Mouse (Mus musculus) liver, embryonic 12.5 days (tissue): ENCODE results near the gene Nrn1. TPM values are rescaled to one million over a fixed set of nuclear protein-coding genes. Genes with fewer than 3 reads are reported as not detected.

Experiments
- ATAC-seq: fragments of 200-750 bp; cut with Nextera tagmentation; 2 replicates; pipeline ENCODE4 v1.8.0; 2017; ENCODE audit warnings: moderate number of reproducible peaks, mild to moderate bottlenecking, moderate library complexity
- H3K27ac ChIP-seq: fragments of 300-500 bp; sonication (generic); 2 replicates; pipeline ENCODE4 v1.5.1; 2016; ENCODE audit warnings: mild to moderate bottlenecking
- H3K27me3 ChIP-seq: fragments of 300-500 bp; sonication (generic); replicated peaks from 2 replicates; pipeline ENCODE4 v1.6.1; 2016; ENCODE audit warnings: mild to moderate bottlenecking, moderate library complexity
- H3K36me3 ChIP-seq: fragments of 300-500 bp; sonication (generic); 2 replicates; pipeline ENCODE4 v1.6.1; 2016; ENCODE audit warnings: mild to moderate bottlenecking, moderate library complexity
- H3K4me1 ChIP-seq: fragments of 300-500 bp; sonication (generic); 2 replicates; pipeline ENCODE4 v1.6.1; 2016
- H3K4me2 ChIP-seq: fragments of 300-500 bp; sonication (generic); 2 replicates; pipeline ENCODE4 v1.6.1; 2016; ENCODE audit warnings: mild to moderate bottlenecking, moderate library complexity
- H3K4me3 ChIP-seq: fragments of 300-500 bp; sonication (generic); 2 replicates; pipeline ENCODE4 v1.5.1; 2016; ENCODE audit warnings: mild to moderate bottlenecking, moderate library complexity
- H3K9ac ChIP-seq: fragments of 300-500 bp; sonication (generic); 2 replicates; pipeline ENCODE4 v1.6.1; 2016; ENCODE audit warnings: mild to moderate bottlenecking, moderate library complexity
- H3K9me3 ChIP-seq: fragments of 300-500 bp; sonication (generic); replicated peaks from 2 replicates; pipeline ENCODE4 v1.6.1; 2016; ENCODE audit warnings: mild to moderate bottlenecking, moderate library complexity
- whole genome bisulfite sequencing: fragments of 180-500 bp; shearing (Covaris S2); methylation state at CpG from one replicate; pipeline ENCODE4 v1.1.7; 2016; ENCODE audit not compliant: insufficient replicate concordance; 5-methylcytosine and 5-hydroxymethylcytosine counted together
- polyA plus RNA-seq: library from polyadenylated mRNA; unstranded; fragments of >200 nt; fragmentation: Nextera tagmentation; extraction: Ambion mirVana; gene quantifications from 2 replicates; pipeline ENCODE4 v1.2.1, GENCODE M21; 2016

The Nrn1 gene
- 2.1 and 2.5 TPM in 2 replicates for polyA plus RNA-seq

DNA sequence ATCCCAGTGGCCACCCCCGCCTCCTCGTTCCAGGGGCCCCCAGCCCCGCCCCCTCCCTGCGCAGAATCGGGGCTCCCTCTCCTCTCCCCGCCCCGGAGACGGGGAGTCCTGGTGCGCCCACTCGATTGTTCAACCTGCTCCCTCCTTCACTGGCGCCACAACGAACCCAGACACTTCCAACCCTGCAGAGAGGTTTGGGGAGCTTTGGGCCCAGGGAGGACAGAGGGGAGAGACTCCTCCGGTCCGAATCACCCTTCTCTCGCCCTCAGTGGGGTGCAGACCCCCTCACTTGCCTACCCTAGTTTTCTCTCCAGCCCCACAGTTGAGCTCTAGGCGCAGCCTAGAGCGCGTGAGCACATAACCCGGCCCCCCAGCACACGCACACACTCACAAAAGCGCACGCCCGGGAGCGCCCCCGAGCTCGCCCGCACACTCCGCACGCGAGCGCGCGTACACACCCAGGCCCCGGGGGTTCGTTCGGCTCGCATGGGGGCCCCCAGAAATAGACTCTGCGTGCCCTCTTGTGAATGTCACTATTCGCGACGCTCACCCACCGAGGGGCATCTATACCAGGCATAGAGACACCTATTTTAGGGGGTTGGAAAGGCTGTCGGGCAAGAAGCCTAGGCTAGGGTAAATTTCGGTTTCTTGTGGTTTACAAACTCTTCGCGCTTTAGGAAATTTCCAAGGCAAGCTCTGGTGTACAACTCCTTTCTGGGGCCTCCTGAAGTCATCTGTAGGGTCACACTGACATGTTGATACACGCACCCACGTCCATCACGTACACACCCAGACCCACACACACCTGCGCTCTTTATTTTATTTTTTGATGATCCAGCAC, at the start of gene Nrn1:
TSS of gene Nrn1 (minus strand) at position 401 of the 841 bp plus-strand sequence.
- H3K4me3 ChIP-seq: peak within 1 kb of the TSS; percentile 48
- no peak within 1 kb of the TSS for H3K27ac ChIP-seq
- H3K27me3 ChIP-seq: peaks cover 83% of the 10 kb centered on the region
- H3K9ac ChIP-seq: 0 out of 2 replicates have a peak within 1 kb of the TSS, but pooled peaks have one; percentile 27
- H3K4me2 ChIP-seq: peak within 1 kb of the TSS; percentile 69
- no peaks in the 10 kb centered on the region for H3K36me3 ChIP-seq
- H3K9me3 ChIP-seq: no peaks in the 10 kb centered on the region
- peaks cover 11% of the 10 kb centered on the region; the same call in 1 of the 2 replicates for H3K4me1 ChIP-seq
- ATAC-seq: no peak
- 1% methylated on average over 49 of the region's 50 CpGs for WGBS

DNA sequence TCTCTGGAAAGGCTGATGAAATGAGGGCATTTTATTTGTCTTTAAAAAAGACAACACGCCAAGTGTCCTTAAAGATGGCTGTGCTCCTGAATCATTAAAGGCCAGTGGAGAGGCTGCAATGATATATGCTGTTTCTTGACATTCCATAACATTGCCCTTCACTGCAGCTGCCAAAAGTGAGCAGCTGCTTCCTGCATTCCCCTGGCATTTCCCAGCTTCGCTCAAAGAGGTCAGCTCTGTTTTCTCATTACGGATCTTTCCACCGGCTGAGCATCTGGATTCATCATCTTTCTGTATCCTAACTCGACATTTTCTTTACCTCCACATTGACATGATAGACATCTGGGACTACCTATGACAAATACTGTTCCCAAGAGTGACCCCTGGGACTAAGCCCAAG, 44.7 kb upstream of the Nrn1 start:
- Histone ChIP-seq H3K4me1 (no peaks in the 10 kb centered on the region), H3K9ac (no peak overlapping the region), H3K27me3 (no peaks in the 10 kb centered on the region), H3K36me3 (no peaks in the 10 kb centered on the region), H3K9me3 (no peaks in the 10 kb centered on the region), H3K4me3 (no peak overlapping the region), H3K27ac (no peak overlapping the region), H3K4me2 (no peak overlapping the region)
- ATAC-seq: no peak
- WGBS: 76% methylated on average over 5 of the region's 5 CpGs

DNA sequence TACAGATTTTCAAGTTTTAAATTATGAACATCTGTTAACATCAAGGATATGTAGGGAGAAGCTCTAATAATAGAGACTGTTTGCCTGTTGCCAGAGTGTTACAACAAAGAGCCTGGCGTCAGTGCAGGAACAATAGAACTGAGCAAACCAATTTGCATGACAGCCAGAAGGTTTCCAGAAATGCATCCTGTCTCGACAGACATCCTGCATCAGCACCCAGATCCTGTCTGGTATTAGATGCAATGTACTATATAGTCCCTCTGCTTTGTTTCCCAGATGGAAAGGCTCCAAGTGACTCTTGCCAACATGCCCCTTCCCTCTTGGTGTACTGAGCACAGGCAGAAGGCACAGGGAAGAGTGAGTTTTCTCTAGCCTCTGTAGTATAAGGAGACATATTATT, 31.9 kb upstream of the Nrn1 start:
- Histone ChIP-seq H3K36me3 (no peaks in the 10 kb centered on the region), H3K9ac (no peak overlapping the region), H3K4me1 (no peaks in the 10 kb centered on the region), H3K27ac (no peak overlapping the region), H3K9me3 (no peaks in the 10 kb centered on the region), H3K4me3 (no peak overlapping the region), H3K4me2 (no peak overlapping the region), H3K27me3 (no peaks in the 10 kb centered on the region)
- ATAC-seq: no peak
- WGBS: 43% methylated on average over 2 of the region's 2 CpGs

DNA sequence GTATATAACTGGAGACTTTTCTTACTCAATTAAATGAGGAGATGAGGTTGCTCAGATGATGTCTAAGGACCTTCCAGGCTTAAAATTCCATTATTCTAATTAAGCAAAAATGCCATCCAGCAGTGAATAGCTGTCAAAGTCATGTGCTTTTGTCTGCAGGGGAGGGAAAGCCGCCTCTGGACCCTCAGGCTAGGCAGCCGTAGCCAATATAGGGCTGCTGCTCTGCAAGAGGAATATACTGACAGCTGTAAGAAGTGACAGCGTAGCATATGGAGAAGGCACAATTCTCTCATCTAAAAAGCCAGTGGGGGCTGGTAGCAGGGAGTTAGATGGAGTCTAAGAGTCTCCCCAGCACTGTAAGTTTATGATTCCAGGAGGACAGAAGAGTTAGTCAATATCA, 16.9 kb upstream of the Nrn1 start:
- Histone ChIP-seq H3K9me3 (no peaks in the 10 kb centered on the region), H3K4me3 (no peak overlapping the region), H3K9ac (no peak overlapping the region), H3K4me2 (no peak overlapping the region), H3K36me3 (no peaks in the 10 kb centered on the region), H3K27me3 (no peaks in the 10 kb centered on the region), H3K4me1 (no peaks in the 10 kb centered on the region), H3K27ac (no peak overlapping the region)
- 57% methylated on average over 3 of the region's 3 CpGs for WGBS
- ATAC-seq: no peak

DNA sequence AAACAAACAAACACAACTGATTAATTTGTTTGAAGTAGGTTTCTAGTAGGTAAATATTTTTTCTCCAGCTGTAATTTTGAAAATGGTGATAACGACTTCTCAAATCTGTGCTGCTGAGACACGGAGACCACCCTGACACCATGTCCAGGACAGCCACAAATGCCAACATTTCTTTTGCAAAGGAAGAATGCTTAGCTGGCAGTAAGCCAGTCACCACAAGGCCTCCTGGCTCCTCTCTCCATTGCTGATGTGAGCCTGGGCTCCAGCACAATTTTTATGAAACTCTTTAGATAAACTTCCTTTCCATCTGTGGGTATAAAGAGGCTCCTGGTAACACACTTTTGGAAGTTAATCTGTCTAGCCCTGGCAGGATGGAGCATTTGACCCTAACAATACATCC, 15.1 kb upstream of the Nrn1 start:
- H3K4me3 ChIP-seq: no peak overlapping the region
- H3K27ac ChIP-seq: no peak overlapping the region
- H3K9me3 ChIP-seq: no peaks in the 10 kb centered on the region
- no peaks in the 10 kb centered on the region for H3K36me3 ChIP-seq
- no peak overlapping the region for H3K4me2 ChIP-seq
- no peak for ATAC-seq
- H3K9ac ChIP-seq: no peak overlapping the region
- WGBS: 78% methylated on average over 2 of the region's 2 CpGs
- no peaks in the 10 kb centered on the region for H3K27me3 ChIP-seq
- no peaks in the 10 kb centered on the region for H3K4me1 ChIP-seq

DNA sequence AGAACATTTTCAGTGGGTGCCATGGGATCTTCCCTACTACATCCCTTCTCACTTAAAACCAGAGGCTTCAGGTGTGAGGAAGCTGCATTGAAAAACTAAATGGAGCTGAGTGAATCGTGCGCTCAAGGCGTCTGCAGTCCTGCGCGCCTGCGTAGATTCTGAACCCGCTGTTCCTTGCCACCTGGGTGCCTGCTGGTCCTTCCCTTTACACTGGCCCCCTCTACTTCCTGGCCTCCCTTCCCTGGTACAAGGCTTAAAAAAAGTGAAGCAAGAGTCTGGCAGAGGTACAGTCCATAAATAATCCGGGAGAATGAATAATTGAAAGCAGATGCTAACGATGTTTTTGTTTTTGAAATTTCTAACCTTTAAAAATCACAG, 1.7 kb upstream of the Nrn1 start:
- H3K27ac ChIP-seq: no peak overlapping the region
- H3K27me3 ChIP-seq: peaks cover 66% of the 10 kb centered on the region
- WGBS: 9% methylated on average over 9 of the region's 9 CpGs
- H3K4me2 ChIP-seq: peak overlapping the region; percentile 69
- H3K9ac ChIP-seq: no peak overlapping the region; the same call in 1 of the 2 replicates
- H3K4me1 ChIP-seq: peaks cover 6% of the 10 kb centered on the region; the same call in 1 of the 2 replicates
- H3K36me3 ChIP-seq: no peaks in the 10 kb centered on the region
- peak overlapping the region; percentile 48 for H3K4me3 ChIP-seq
- no peaks in the 10 kb centered on the region for H3K9me3 ChIP-seq
- 0 out of 2 replicates have a peak, but pooled peaks have one; percentile 3 for ATAC-seq

DNA sequence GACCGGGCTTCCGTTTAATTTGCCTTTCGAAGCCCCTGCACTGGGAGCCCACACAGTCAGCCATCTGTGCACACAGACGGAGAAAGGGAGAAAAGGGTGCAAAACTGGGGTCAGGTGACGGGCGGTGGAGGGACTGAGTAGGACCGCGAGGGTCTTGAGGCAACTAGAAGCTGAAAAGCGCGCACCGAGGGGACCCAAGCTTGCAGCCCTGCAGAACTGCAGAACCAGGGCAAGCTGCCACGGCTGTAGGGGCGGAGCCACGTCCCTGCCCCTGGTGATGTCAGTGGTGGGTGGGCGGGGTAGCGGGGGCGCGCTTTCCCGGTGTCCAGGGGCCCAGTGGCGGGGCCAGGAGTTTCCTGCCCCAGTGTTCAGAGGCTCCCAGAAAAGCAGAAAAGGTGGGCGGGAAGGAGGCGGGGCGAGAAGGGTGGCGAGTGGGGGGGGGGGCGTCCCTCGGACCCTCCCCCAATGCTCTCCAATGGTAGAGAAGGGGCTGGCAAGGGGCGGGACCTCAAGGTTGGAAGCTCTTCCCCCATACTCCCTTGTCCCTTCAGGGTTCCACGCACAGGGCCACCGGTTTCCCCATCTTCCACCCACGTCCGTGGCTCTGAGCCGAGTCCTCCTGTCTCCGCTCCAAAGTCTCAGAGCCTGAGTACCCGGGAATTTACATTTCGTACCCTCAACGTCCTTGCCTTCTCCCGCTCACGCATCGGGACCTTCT, 1.1 kb upstream of the Nrn1 start:
- WGBS: 1% methylated on average over 38 of the region's 39 CpGs
- Histone ChIP-seq H3K27me3 (peaks cover 72% of the 10 kb centered on the region), H3K4me3 (peak overlapping the region; percentile 48), H3K4me1 (peaks cover 11% of the 10 kb centered on the region; the same call in 1 of the 2 replicates), H3K27ac (no peak overlapping the region), H3K9me3 (no peaks in the 10 kb centered on the region), H3K4me2 (peak overlapping the region; percentile 69), H3K36me3 (no peaks in the 10 kb centered on the region), H3K9ac (peak overlapping the region; percentile 27; the same call in 1 of the 2 replicates)
- ATAC-seq: peak; percentile 85

DNA sequence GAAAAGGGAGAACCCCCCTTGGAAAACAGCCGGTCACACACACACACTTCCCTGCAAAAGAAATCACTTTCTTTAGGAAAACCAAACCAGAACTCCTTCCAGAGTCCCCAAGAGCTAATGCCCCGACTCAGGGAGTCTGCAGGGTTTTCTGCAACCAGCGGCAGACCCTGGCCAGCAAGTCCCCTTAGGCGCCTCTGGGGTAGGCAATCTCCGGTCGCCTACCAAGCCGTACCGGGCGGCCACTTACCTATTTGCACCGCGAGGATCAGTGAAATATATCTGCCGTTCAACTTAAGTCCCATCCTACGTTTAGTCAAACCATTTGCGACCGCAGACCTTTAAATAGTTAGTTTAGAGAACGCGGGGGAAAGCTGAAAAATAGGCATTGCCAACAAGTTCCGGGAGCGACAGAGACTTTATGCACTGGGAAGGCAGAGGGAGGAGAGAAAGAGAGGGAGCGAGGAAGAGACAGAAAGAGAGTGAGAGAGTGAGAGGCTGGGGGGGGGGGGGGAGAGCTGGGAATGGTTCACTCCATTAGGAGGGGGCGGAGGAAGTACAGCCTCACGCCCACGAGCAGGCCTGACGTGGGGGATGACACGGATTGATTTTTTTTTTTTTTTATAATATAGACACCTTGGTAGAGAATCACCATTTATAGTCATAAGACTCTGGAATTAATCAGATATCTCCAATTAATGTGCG, 791 bp downstream of the Nrn1 start:
- no peak overlapping the region for H3K9ac ChIP-seq
- H3K9me3 ChIP-seq: no peaks in the 10 kb centered on the region
- peaks cover 11% of the 10 kb centered on the region; the same call in 1 of the 2 replicates for H3K4me1 ChIP-seq
- H3K4me3 ChIP-seq: peak overlapping the region; percentile 48; the same call in 1 of the 2 replicates
- H3K27ac ChIP-seq: no peak overlapping the region
- no peaks in the 10 kb centered on the region for H3K36me3 ChIP-seq
- ATAC-seq: no peak
- peak overlapping the region; percentile 69 for H3K4me2 ChIP-seq
- 2% methylated on average over 23 of the region's 26 CpGs for WGBS
- H3K27me3 ChIP-seq: peaks cover 91% of the 10 kb centered on the region

DNA sequence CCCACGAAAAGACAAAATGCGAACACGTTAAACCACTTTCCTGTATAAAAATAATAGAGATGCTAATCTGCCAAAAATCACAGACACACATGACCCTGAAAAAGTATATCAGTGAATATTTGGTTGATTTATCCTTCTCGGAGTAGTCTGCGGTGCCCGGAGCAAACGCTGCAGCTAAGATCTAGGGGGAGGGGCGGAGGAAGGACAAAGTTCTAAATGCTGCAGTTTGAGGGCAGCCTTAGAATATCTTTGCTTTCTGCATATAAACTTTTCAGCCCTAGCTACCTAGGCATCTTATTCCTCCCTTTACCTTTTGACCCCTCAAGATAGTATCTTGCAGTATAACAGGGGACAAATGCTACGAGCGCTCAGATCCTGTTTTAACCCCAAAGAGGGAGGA, 1.4 kb downstream of the Nrn1 start:
- Histone ChIP-seq H3K36me3 (no peaks in the 10 kb centered on the region), H3K9me3 (no peaks in the 10 kb centered on the region), H3K27ac (no peak overlapping the region), H3K9ac (no peak overlapping the region), H3K4me1 (peaks cover 11% of the 10 kb centered on the region; the same call in 1 of the 2 replicates), H3K27me3 (peaks cover 97% of the 10 kb centered on the region), H3K4me2 (no peak overlapping the region), H3K4me3 (no peak overlapping the region)
- no peak for ATAC-seq
- WGBS: 3% methylated on average over 10 of the region's 10 CpGs

DNA sequence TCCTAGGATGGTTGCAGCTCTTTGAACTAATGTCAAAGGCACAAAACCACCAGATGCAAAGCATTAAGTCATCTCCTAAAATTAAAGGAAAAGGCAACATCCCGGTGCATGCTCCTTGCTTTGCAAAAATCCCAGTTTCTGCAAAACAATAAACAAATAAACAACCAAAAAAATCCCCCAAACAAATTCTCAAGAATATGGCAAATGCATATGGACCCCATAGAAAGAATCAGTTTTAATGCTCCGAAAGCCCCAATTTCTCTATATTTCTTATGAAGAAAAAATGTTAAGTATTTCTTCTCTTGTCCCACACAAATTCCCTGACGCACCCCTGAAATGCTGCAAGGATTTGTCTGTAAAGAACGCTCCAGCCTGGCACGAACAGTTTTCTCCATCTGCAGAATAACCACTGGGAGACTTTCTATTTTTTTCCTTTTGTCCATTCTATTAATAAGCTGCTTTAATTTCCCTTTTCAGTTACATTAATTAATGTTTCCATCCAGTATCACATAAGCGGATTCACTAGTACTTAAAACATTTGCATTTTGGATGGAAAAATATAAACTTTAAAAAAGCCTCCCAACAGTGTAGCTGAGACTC, 1.9 kb downstream of the Nrn1 start:
- Histone ChIP-seq H3K4me1 (peaks cover 11% of the 10 kb centered on the region; the same call in 1 of the 2 replicates), H3K9me3 (no peaks in the 10 kb centered on the region), H3K27me3 (peaks cover 100% of the 10 kb centered on the region), H3K9ac (no peak overlapping the region), H3K36me3 (no peaks in the 10 kb centered on the region), H3K27ac (no peak overlapping the region), H3K4me3 (no peak overlapping the region), H3K4me2 (no peak overlapping the region)
- no peak for ATAC-seq
- 9% methylated on average over 6 of the region's 6 CpGs for WGBS

DNA sequence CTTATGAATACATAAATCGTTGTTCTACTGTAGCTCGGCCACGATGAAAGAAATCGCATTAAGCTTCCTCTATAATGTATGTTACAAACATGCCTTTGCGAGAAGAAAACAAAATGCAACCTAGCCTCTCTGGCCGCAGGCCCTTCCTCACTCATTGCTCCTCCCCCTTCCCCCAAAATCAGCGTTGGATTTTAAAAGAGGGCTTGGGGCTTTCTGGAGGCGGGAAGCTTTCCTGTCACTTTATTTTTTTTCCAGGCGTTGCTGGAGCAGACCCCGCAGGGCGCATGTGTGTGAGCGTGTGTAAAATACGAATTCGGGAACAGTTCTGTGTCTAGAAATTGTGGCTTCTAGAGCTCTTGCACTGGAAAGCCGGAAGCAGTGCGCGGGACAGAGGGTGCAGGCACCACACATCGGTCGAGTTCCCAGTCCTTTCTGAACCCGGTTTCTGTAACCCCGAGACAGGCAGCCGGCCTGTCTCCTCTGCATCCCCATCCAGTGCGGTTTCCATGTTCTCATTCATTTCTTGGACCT, 2.9 kb downstream of the Nrn1 start:
- H3K27ac ChIP-seq: no peak overlapping the region
- peak overlapping the region; percentile 56 for H3K4me2 ChIP-seq
- H3K36me3 ChIP-seq: no peaks in the 10 kb centered on the region
- ATAC-seq: no peak
- H3K27me3 ChIP-seq: peaks cover 100% of the 10 kb centered on the region
- WGBS: 1% methylated on average over 23 of the region's 23 CpGs
- H3K4me1 ChIP-seq: peaks cover 13% of the 10 kb centered on the region; the same call in 1 of the 2 replicates
- no peaks in the 10 kb centered on the region for H3K9me3 ChIP-seq
- H3K9ac ChIP-seq: no peak overlapping the region
- H3K4me3 ChIP-seq: peak overlapping the region; percentile 45
